Mouse (Mus musculus) embryonic facial prominence, embryonic 13.5 days (tissue): ENCODE data around the gene Nfatc2. TPM values are rescaled to one million over a fixed set of nuclear protein-coding genes. Genes with fewer than 3 reads are reported as not detected.

Experiments used
- ATAC-seq: fragments of 200-750 bp; cut with Nextera tagmentation; 2 replicates; pipeline ENCODE4 v1.8.0; 2017; ENCODE audit warnings: low read depth; ENCODE audit not compliant: insufficient number of reproducible peaks, insufficient read depth, low FRiP score, low TSS enrichment
- H3K27ac ChIP-seq: fragments of 300-500 bp; sonication (generic); 2 replicates; pipeline ENCODE4 v1.5.1; 2015; ENCODE audit warnings: moderate library complexity, mild to moderate bottlenecking, inconsistent platforms
- H3K27me3 ChIP-seq: fragments of 300-500 bp; sonication (generic); 2 replicates; pipeline ENCODE4 v1.6.1; 2015; ENCODE audit warnings: mild to moderate bottlenecking, inconsistent platforms
- H3K36me3 ChIP-seq: fragments of 300-500 bp; sonication (generic); 2 replicates; pipeline ENCODE4 v1.6.1; 2015; ENCODE audit warnings: mild to moderate bottlenecking, inconsistent platforms
- H3K4me1 ChIP-seq: fragments of 300-500 bp; sonication (generic); 2 replicates; pipeline ENCODE4 v1.6.1; 2015; ENCODE audit warnings: inconsistent platforms
- H3K4me2 ChIP-seq: fragments of 300-500 bp; sonication (generic); 2 replicates; pipeline ENCODE4 v1.6.1; 2015; ENCODE audit warnings: moderate library complexity, mild to moderate bottlenecking, inconsistent platforms
- H3K4me3 ChIP-seq: fragments of 300-500 bp; sonication (generic); 2 replicates; pipeline ENCODE4 v1.5.1; 2015; ENCODE audit warnings: mild to moderate bottlenecking, inconsistent platforms
- H3K9ac ChIP-seq: fragments of 300-500 bp; sonication (generic); 2 replicates; pipeline ENCODE4 v1.6.1; 2015; ENCODE audit warnings: mild to moderate bottlenecking, inconsistent platforms
- H3K9me3 ChIP-seq: fragments of 300-500 bp; sonication (generic); 2 replicates; pipeline ENCODE4 v1.6.1; 2016; ENCODE audit warnings: inconsistent platforms
- WGBS: fragments of 180-500 bp; shearing (Covaris S2); methylation state at CpG from one replicate; pipeline ENCODE4 v1.1.7; 2015; ENCODE audit warnings: mixed read lengths; 5-methylcytosine and 5-hydroxymethylcytosine counted together
- polyA plus RNA-seq: library from polyadenylated mRNA; unstranded; fragments of >200 nt; fragmentation: Nextera tagmentation; extraction: Ambion mirVana; gene quantifications from 2 replicates; pipeline ENCODE4 v1.2.1, GENCODE M21; 2015

The Nfatc2 gene
- polyA plus RNA-seq, 1 experiment from 2014 or later, result 5.9 TPM

DNA sequence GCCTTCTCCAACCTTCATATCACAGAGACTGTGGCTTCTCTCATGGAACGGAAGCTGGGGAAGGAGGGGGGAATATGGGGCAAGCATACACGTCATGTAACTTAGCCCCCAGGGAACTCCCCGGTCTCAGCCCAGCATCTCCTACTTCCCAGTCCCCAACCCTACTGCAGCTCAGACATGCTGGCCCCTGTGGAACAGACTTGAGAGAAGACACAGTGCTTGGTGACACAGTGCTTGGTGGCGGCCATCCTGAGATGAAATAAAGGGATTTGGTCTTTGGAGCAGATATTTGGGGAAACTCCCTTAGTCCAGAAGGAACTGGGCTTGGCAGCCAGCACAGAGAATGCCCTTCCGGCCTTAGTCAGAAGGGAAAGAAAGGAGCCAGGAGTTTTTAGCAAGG is 87.3 kb downstream of the Nfatc2 start:
- H3K27me3 ChIP-seq, result no peaks in the 10 kb centered on the region
- no peak overlapping the region for H3K9ac ChIP-seq
- WGBS, result 73% methylated on average over 5 of the region's 5 CpGs
- no peak overlapping the region for H3K4me3 ChIP-seq
- H3K4me1 ChIP-seq, result no peaks in the 10 kb centered on the region
- H3K4me2 ChIP-seq, result no peak overlapping the region
- H3K9me3 ChIP-seq, result peaks cover 5% of the 10 kb centered on the region; the same call in 1 of the 2 replicates
- no peaks in the 10 kb centered on the region for H3K36me3 ChIP-seq
- no peak overlapping the region for H3K27ac ChIP-seq
- ATAC-seq, result no peak

DNA sequence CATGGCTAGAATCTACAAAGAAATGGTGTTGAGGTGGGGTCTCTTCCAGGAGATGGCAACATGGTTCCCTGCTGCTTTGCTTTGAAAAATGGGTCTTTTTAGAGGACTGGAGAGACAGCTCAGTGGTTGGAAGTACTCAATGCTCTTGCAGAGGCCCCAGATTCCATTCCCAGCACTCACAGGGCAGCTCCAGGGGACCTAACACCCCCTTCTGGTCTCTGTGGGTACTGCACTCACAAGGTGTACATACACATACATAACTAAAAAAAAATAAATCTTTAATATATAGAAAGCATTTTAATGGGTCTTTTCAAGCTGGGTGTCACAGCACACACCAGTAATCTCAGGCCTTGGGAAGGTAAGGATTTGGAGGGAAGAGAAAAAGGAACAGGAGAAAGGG is 89.9 kb downstream of the Nfatc2 start:
- Histone ChIP-seq H3K4me3 (no peak overlapping the region), H3K4me1 (no peaks in the 10 kb centered on the region), H3K27me3 (no peaks in the 10 kb centered on the region), H3K9me3 (peaks cover 5% of the 10 kb centered on the region; the same call in 1 of the 2 replicates), H3K9ac (no peak overlapping the region), H3K27ac (no peak overlapping the region), H3K4me2 (no peak overlapping the region), H3K36me3 (no peaks in the 10 kb centered on the region)
- ATAC-seq, result no peak

DNA sequence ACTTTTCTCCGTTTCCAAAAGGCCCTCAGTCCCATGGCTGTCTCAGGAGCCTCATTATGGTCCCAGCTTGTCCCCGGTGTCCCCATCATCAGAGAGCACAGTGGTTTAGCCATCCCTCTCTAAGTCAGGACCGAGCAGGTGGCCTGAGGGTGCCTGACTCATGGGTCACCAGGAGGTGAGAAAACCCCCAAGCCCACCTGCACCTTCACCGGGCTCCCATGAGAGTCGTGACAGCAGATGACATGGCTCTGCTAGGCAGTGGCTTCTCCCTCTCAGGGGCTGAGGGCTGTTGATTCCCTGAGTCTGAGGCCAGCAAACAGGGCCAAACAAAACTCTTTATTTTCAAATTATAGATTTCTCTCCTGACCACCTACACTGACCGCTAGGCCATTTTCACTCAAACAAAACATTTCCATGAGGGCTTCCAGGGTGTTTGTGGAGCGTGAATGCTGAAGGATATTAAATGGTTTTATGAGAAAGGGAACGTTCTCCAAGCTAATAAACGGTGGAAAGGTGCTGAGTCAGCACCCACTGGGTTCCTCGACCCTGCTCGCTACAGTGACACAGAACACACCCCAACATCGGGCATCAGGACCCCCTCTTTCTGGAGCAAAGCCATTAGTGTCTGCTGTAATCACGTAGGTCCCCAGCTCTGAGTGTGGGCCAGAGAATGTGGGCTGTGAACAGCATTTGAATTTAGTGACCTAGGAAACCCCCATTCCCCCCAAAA is 92.8 kb downstream of the Nfatc2 start:
- no peak for ATAC-seq

DNA sequence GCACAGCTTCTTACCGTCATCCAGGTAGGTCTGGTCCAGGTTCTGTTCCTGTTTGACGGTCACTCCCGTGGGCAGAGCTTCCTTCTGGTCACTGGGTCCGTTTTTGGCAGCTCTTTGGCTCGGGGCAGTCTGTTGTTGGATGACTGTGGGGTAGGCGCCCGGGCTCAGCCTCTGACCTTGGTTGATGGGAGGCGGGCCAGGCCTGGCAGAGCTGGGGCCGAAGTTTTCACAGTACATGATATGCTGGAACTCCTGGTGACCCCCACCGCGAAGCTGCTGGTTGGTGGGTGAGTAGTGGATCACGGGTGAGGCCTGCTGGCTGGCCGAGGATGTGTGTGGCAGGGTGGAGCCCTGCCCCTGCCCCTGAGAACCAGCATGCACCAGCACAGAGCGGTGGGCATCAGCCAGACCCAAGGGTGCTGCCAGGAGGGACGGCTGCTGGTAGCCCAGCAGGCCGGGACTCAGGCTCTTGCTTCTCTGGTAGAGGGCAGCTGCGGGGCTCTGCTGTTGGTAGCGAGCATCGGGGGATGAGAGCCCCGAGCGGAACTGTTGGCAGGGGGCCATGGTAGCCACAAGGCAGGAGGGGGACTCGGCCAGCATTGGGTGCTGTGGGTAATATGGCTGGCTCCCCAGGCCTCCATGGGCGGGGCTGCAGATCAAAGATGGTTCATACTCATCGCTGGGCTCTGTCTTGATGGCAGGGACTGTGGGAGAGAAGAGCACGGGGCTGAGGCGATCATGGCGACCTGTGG is 96.8 kb downstream of the Nfatc2 start:
- 81% methylated on average over 27 of the region's 27 CpGs for WGBS
- Histone ChIP-seq H3K27me3 (no peaks in the 10 kb centered on the region), H3K36me3 (no peaks in the 10 kb centered on the region), H3K4me2 (no peak overlapping the region), H3K4me1 (peaks cover 23% of the 10 kb centered on the region), H3K9me3 (no peaks in the 10 kb centered on the region), H3K9ac (0 out of 2 replicates have a peak overlapping the region, but pooled peaks have one; percentile 7), H3K27ac (peak overlapping the region; percentile 51; the same call in 1 of the 2 replicates), H3K4me3 (no peak overlapping the region)
- no peak for ATAC-seq

More for the DNA sequence above, 92.8 kb downstream of the Nfatc2 start:
- Histone ChIP-seq H3K36me3 (no peaks in the 10 kb centered on the region), H3K9ac (no peak overlapping the region), H3K4me1 (peaks cover 14% of the 10 kb centered on the region), H3K27me3 (no peaks in the 10 kb centered on the region), H3K27ac (no peak overlapping the region), H3K9me3 (peaks cover 5% of the 10 kb centered on the region; the same call in 1 of the 2 replicates), H3K4me3 (no peak overlapping the region), H3K4me2 (no peak overlapping the region)
- WGBS, result 87% methylated on average over 13 of the region's 13 CpGs

DNA sequence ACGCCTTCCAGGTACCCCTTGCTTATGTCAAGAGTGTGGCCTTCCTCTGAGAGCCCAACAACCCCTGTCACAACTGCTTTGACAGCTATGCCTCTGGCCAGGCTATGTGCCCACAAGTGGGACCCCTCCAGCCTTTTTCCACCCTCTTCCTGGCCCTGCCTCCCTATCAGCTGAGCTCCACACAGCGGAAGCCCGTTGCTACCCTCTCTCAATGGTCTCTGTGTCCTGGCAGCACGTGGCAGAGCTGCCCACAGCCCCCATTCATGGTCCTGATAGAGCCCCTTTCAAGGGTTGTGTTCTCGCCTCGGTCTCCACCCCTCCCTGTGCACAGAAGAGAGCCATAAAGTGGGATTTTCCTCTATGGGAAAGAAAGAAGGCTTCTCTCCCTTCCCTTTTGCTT is 97.7 kb downstream of the Nfatc2 start:
- Histone ChIP-seq H3K36me3 (no peaks in the 10 kb centered on the region), H3K9ac (no peak overlapping the region), H3K27ac (no peak overlapping the region; the same call in 1 of the 2 replicates), H3K4me2 (no peak overlapping the region), H3K4me1 (peaks cover 23% of the 10 kb centered on the region), H3K27me3 (no peaks in the 10 kb centered on the region), H3K4me3 (no peak overlapping the region), H3K9me3 (no peaks in the 10 kb centered on the region)
- ATAC-seq, result no peak
- 75% methylated on average over 6 of the region's 6 CpGs for WGBS

DNA sequence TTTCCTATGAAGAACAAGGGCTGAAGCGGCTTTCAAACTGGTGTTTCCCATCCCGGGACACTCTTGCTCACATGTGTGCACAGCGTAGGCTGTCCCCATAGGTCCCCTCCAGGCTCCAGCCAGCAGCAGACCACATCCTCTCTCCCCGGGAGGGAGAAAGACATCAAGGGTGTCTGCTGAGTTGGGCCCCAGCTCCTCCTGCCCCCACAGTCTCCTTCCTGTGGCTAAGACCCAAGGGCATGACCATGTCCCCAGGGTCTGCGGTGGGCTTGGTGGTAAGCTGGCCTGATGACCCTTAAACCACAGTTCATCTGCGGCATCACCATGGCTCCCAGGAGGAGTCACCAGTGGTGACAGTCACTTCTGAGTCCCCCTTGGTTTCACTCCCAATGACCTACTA is 100.7 kb downstream of the Nfatc2 start:
- Histone ChIP-seq H3K9me3 (no peaks in the 10 kb centered on the region), H3K4me2 (no peak overlapping the region), H3K36me3 (no peaks in the 10 kb centered on the region), H3K4me1 (peaks cover 23% of the 10 kb centered on the region), H3K4me3 (no peak overlapping the region), H3K27me3 (no peaks in the 10 kb centered on the region), H3K9ac (no peak overlapping the region), H3K27ac (no peak overlapping the region)
- WGBS, result 89% methylated on average over 6 of the region's 6 CpGs
- ATAC-seq, result no peak

DNA sequence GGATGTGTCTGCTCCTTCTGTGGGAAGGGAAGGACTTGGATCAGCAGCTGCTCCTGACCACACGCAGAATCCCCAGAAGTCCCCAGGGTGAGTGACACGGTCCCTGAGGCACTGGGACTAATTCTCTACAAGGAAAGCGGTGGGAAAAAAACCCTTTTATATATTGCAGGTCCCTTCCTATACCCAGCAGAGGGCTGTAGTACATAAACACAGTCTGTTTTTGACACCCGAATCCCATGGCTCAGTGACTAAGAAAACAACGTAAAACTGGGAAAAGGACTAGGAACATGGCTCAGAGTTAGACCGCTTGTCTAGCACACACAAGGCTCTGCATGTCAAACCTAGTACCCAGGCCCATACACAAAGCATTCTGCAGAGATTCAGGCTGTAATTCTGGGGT is 101.2 kb downstream of the Nfatc2 start:
- 65% methylated on average over 6 of the region's 6 CpGs for WGBS
- Histone ChIP-seq H3K36me3 (no peaks in the 10 kb centered on the region), H3K4me2 (no peak overlapping the region), H3K4me3 (no peak overlapping the region), H3K9me3 (no peaks in the 10 kb centered on the region), H3K27me3 (no peaks in the 10 kb centered on the region), H3K9ac (no peak overlapping the region), H3K4me1 (peaks cover 23% of the 10 kb centered on the region), H3K27ac (no peak overlapping the region)
- no peak for ATAC-seq

DNA sequence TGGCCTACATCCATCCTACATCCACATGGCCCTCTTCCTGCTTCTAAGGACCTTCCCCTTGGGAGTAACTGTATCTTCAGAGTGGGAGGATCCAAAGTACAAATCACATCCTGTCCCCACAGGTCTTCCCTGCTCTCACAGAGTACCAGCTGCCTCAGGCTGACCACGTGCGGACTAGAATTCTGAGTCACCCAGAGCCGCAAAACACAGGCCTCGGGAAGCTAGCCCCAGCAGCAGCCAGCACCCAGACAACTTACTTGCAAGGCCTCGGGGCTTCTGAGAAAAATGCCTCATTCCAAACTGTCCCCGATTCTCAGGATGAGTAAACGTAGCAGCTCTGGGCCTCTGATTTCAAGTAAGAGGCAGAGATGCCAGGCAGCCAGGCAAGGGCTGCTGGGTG is 109.7 kb downstream of the Nfatc2 start:
- H3K9ac ChIP-seq, result no peak overlapping the region
- no peak overlapping the region for H3K27ac ChIP-seq
- H3K4me3 ChIP-seq, result no peak overlapping the region
- 48% methylated on average over 7 of the region's 7 CpGs for whole genome bisulfite sequencing
- no peaks in the 10 kb centered on the region for H3K9me3 ChIP-seq
- no peak for ATAC-seq
- H3K4me1 ChIP-seq, result peaks cover 13% of the 10 kb centered on the region
- H3K36me3 ChIP-seq, result no peaks in the 10 kb centered on the region
- H3K27me3 ChIP-seq, result no peaks in the 10 kb centered on the region
- no peak overlapping the region for H3K4me2 ChIP-seq

DNA sequence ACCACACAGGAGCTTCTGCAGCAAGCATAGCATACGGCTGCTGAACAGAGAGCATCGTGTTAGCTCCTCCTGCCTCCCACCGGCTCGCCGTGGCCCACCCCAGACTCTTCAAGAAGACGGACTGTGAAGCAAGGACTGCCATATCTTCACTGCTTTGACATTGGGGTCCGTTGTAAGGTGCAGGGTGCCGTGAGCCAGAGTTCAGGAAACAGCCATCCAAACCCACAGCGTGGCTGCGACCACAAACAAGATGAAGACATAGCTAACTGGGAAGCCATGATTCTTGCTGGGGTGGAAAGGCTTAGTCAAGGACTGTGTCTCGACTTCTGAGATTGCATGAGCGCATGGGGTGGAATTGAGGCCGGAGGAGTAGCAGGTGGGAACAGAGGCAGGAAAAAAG is 111.5 kb downstream of the Nfatc2 start:
- H3K4me3 ChIP-seq, result no peak overlapping the region
- H3K27me3 ChIP-seq, result no peaks in the 10 kb centered on the region
- H3K4me1 ChIP-seq, result peaks cover 13% of the 10 kb centered on the region
- no peak overlapping the region for H3K27ac ChIP-seq
- H3K9me3 ChIP-seq, result no peaks in the 10 kb centered on the region
- H3K4me2 ChIP-seq, result no peak overlapping the region
- 91% methylated on average over 13 of the region's 13 CpGs for WGBS
- no peaks in the 10 kb centered on the region for H3K36me3 ChIP-seq
- ATAC-seq, result no peak
- no peak overlapping the region for H3K9ac ChIP-seq

DNA sequence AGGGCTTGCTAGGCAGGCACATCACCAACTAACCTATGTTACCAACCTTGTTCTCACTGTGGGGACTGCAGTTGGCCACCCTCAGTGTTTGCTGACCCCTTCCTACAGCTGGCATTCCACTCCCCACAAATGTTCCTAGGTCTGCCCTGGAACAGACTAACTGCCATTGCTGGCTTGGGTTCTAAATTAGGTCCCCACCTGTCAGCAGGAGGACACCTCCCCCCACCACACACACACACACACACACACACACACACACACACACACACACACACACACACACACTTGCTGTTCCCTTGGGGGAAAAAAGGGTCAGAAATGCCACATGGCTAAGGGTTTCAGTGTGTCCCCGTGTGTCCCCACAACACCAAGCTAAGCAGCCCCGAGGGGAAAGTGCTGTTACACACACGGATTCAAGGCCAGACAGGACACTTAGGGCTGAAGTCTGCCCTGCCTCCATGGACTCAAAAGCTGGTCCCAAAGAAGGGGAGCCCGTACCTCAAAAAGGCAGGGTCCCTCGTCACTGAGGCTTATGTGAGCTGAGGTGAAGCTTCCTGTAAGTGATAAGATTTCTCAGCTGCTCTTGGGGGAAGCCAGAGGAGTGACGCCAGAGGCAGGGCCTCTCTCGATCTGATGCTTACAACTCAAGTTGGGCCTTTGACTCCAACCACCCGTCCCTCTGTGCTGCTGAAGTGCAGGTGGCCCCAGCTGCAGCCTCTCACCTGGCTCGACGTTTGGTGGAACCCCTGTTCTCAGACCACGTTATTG is 113.1 kb downstream of the Nfatc2 start:
- Histone ChIP-seq H3K4me2 (no peak overlapping the region), H3K9me3 (no peaks in the 10 kb centered on the region), H3K27me3 (no peaks in the 10 kb centered on the region), H3K9ac (no peak overlapping the region), H3K4me3 (no peak overlapping the region), H3K27ac (no peak overlapping the region), H3K36me3 (no peaks in the 10 kb centered on the region), H3K4me1 (peaks cover 13% of the 10 kb centered on the region)
- no peak for ATAC-seq
- WGBS, result 74% methylated on average over 11 of the region's 11 CpGs

DNA sequence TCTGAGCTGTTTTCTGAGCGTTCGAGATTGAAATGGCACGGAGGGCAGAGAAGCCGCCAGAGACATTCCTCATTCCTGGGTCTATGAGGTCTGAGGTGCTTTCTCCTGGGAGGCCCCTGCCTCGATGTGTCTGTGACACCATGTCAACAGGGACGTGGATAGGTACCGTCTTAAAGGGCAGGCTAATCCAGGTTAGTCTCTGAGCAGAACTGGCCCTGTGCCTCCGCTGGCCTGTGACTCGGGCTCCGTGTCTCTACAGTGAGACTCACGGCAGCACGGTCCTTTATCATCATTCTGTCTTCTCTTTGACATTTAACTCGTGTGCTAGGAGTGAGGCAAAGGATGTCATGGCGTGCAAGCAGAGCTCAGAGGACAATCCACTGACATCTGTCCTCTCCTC is 120.3 kb downstream of the Nfatc2 start:
- 90% methylated on average over 14 of the region's 14 CpGs for WGBS
- no peak for ATAC-seq
- Histone ChIP-seq H3K4me2 (no peak overlapping the region), H3K4me3 (no peak overlapping the region), H3K27ac (no peak overlapping the region), H3K9me3 (no peaks in the 10 kb centered on the region), H3K4me1 (peaks cover 18% of the 10 kb centered on the region), H3K36me3 (no peaks in the 10 kb centered on the region), H3K9ac (no peak overlapping the region), H3K27me3 (no peaks in the 10 kb centered on the region)
